ENCODE assay signal across 20 mouse cellular contexts in the genomic region with DNA sequence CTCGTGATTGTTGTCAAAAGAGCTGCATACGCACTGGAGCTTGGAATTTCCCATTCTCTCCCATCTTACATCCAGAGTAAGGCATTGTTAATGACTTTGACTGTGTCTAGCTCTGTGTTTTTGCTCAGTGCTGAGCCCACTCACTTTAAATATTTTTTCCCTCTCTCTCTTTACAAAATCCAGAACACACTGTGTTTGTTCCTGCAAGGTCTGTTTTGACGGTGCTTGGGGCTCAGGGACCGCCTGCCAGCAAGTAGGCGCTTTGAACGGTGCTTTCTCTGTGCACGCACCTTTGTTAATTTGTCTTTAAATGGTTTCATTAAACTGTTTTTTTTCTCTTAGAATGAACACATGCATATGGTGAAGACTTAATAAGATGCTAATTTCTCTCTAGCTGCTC. TPM values are rescaled to one million over a fixed set of nuclear protein-coding genes. Genes with fewer than 3 reads are reported as not detected.
DNase-seq lines count a peak whose midpoint lies in the region; ATAC-seq and TF ChIP-seq lines count a peak whose summit lies in the region.
"Had no signal": no experiment of that assay in that cellular context is flagged by ENCODE, and none has a peak within 500 bp of the region (broad histone marks: within the 10 kb centered on the region; RNA-seq: fewer than 3 reads in every experiment).

No protein-coding gene starts in this region.

- no peak for DNase-seq in hindbrain, embryonic 14.5 days (ENCODE audit: low spot score)
- peak; percentile 19 for DNase-seq in midbrain, embryonic 14.5 days
- DNase-seq in midbrain, postnatal 0 days (ENCODE audit: low spot score) = no peak
- DNase-seq in left cerebral cortex, postnatal 36 days (ENCODE audit: low spot score in 2 of 2) = no peak
- DNase-seq: adrenal gland, postnatal 36 days; B cell, adult 2 months; cerebellum, adult 8-10 months; gastrocnemius, postnatal 25 days; heart, adult 2 months; kidney, postnatal 36 days; thymus, adult 2 months had no signal

- H3K4me2 ChIP-seq in hindbrain, embryonic 12.5 days (replicated peaks) = no peak overlapping the region
- no peak overlapping the region for H3K4me2 ChIP-seq in hindbrain, embryonic 14.5 days (replicated peaks)
- H3K4me2 ChIP-seq in midbrain, embryonic 14.5 days (ENCODE audit: low read length) = no peak overlapping the region
- H3K4me2 ChIP-seq in midbrain, postnatal 0 days (ENCODE audit: low read depth, low read length, poor library complexity, severe bottlenecking) = no peak overlapping the region
- H3K4me2 ChIP-seq in forebrain, embryonic 13.5 days = no peak overlapping the region
- H3K4me2 ChIP-seq in limb, embryonic 12.5 days = no peak overlapping the region
- H3K4me2 ChIP-seq: heart, embryonic 15.5 days; lung, embryonic 15.5 days; stomach, embryonic 15.5 days had no signal

- 0 out of 2 replicates have a peak overlapping the region, but pooled peaks have one; percentile 12 for H3K27ac ChIP-seq in hindbrain, embryonic 12.5 days
- no peak overlapping the region for H3K27ac ChIP-seq in hindbrain, embryonic 14.5 days
- no peak overlapping the region for H3K27ac ChIP-seq in midbrain, embryonic 14.5 days (replicated peaks; ENCODE audit: low read depth, low read length)
- H3K27ac ChIP-seq in midbrain, postnatal 0 days (ENCODE audit: low read depth, low read length) = no peak overlapping the region
- H3K27ac ChIP-seq in forebrain, embryonic 13.5 days = peak overlapping the region; percentile 40
- H3K27ac ChIP-seq in limb, embryonic 12.5 days = peak overlapping the region; percentile 29; the same call in 1 of the 2 replicates
- H3K27ac ChIP-seq: heart, adult 2 months; heart, embryonic 15.5 days; lung, embryonic 15.5 days; macrophage; stomach, embryonic 15.5 days had no signal

- ATAC-seq in hindbrain, embryonic 12.5 days (ENCODE audit: low FRiP score) = no peak
- ATAC-seq in hindbrain, embryonic 14.5 days (ENCODE audit: low FRiP score) = no peak
- ATAC-seq in midbrain, embryonic 14.5 days (ENCODE audit: low FRiP score, low TSS enrichment) = no peak
- no peak for ATAC-seq in midbrain, postnatal 0 days (ENCODE audit: low FRiP score)
- ATAC-seq in forebrain, embryonic 13.5 days = peak; percentile 57
- no peak for ATAC-seq in limb, embryonic 12.5 days (ENCODE audit: insufficient number of reproducible peaks, insufficient read depth, low FRiP score, low TSS enrichment, low read depth)
- ATAC-seq: intestine, embryonic 16.5 days had no signal

- peaks cover 7% of the 10 kb centered on the region for H3K4me1 ChIP-seq in hindbrain, embryonic 12.5 days
- no peaks in the 10 kb centered on the region for H3K4me1 ChIP-seq in hindbrain, embryonic 14.5 days (replicated peaks; ENCODE audit: control insufficient read depth, insufficient read depth, low read length)
- H3K4me1 ChIP-seq in midbrain, embryonic 14.5 days (ENCODE audit: control insufficient read depth, insufficient read depth, low read length) = no peaks in the 10 kb centered on the region
- H3K4me1 ChIP-seq in midbrain, postnatal 0 days (ENCODE audit: insufficient read depth, low read length) = no peaks in the 10 kb centered on the region
- H3K4me1 ChIP-seq in forebrain, embryonic 13.5 days = peaks cover 20% of the 10 kb centered on the region
- peaks cover 11% of the 10 kb centered on the region for H3K4me1 ChIP-seq in limb, embryonic 12.5 days (replicated peaks)
- H3K4me1 ChIP-seq: lung, embryonic 15.5 days had no signal

- intact Hi-C loops in left cerebral cortex, postnatal 36 days (cut with DNase I) = no loop called here

- no peaks in the 10 kb centered on the region for H3K27me3 ChIP-seq in hindbrain, embryonic 12.5 days
- no peaks in the 10 kb centered on the region for H3K27me3 ChIP-seq in hindbrain, embryonic 14.5 days (ENCODE audit: control insufficient read depth, insufficient read depth, low read length)
- H3K27me3 ChIP-seq in midbrain, embryonic 14.5 days (ENCODE audit: control insufficient read depth, insufficient read depth, low read length) = no peaks in the 10 kb centered on the region
- no peaks in the 10 kb centered on the region for H3K27me3 ChIP-seq in midbrain, postnatal 0 days (ENCODE audit: insufficient read depth, low read length)
- H3K27me3 ChIP-seq in forebrain, embryonic 13.5 days = peaks cover 16% of the 10 kb centered on the region
- H3K27me3 ChIP-seq in limb, embryonic 12.5 days = peaks cover 14% of the 10 kb centered on the region; the same call in 1 of the 2 replicates
- H3K27me3 ChIP-seq: heart, embryonic 15.5 days; lung, embryonic 15.5 days; stomach, embryonic 15.5 days had no signal

- H3K9me3 ChIP-seq in hindbrain, embryonic 12.5 days (replicated peaks) = no peaks in the 10 kb centered on the region
- H3K9me3 ChIP-seq in hindbrain, embryonic 14.5 days (ENCODE audit: control insufficient read depth, low read length) = no peaks in the 10 kb centered on the region
- no peaks in the 10 kb centered on the region for H3K9me3 ChIP-seq in midbrain, embryonic 14.5 days (ENCODE audit: control insufficient read depth, low read length)
- H3K9me3 ChIP-seq in midbrain, postnatal 0 days (ENCODE audit: low read length) = no peaks in the 10 kb centered on the region
- H3K9me3 ChIP-seq in forebrain, embryonic 13.5 days (replicated peaks) = no peaks in the 10 kb centered on the region
- no peaks in the 10 kb centered on the region for H3K9me3 ChIP-seq in limb, embryonic 12.5 days
- H3K9me3 ChIP-seq: heart, embryonic 15.5 days; lung, embryonic 15.5 days; midbrain, embryonic 10.5 days; stomach, embryonic 15.5 days had no signal

- H3K9ac ChIP-seq in hindbrain, embryonic 12.5 days = no peak overlapping the region
- H3K9ac ChIP-seq in hindbrain, embryonic 14.5 days = no peak overlapping the region
- no peak overlapping the region for H3K9ac ChIP-seq in midbrain, embryonic 14.5 days (replicated peaks; ENCODE audit: low read length)
- H3K9ac ChIP-seq in midbrain, postnatal 0 days (replicated peaks; ENCODE audit: low read length, poor library complexity, severe bottlenecking) = no peak overlapping the region
- H3K9ac ChIP-seq in forebrain, embryonic 13.5 days = no peak overlapping the region
- no peak overlapping the region for H3K9ac ChIP-seq in limb, embryonic 12.5 days (replicated peaks)
- H3K9ac ChIP-seq: heart, embryonic 15.5 days; lung, embryonic 15.5 days; stomach, embryonic 15.5 days had no signal

- no peak overlapping the region for H3K4me3 ChIP-seq in hindbrain, embryonic 12.5 days
- no peak overlapping the region for H3K4me3 ChIP-seq in hindbrain, embryonic 14.5 days (replicated peaks; ENCODE audit: low read length)
- H3K4me3 ChIP-seq in midbrain, embryonic 14.5 days (replicated peaks; ENCODE audit: low read depth, low read length) = no peak overlapping the region
- H3K4me3 ChIP-seq in midbrain, postnatal 0 days (ENCODE audit: low read depth, low read length) = no peak overlapping the region
- H3K4me3 ChIP-seq in forebrain, embryonic 13.5 days = no peak overlapping the region
- H3K4me3 ChIP-seq in limb, embryonic 12.5 days (replicated peaks) = no peak overlapping the region
- H3K4me3 ChIP-seq: heart, adult 2 months; heart, embryonic 15.5 days; lung, embryonic 15.5 days; midbrain, embryonic 10.5 days; stomach, embryonic 15.5 days had no signal

- 61% methylated on average over 7 of the region's 7 CpGs for WGBS in hindbrain, embryonic 12.5 days
- WGBS in hindbrain, embryonic 14.5 days = 48% methylated on average over 7 of the region's 7 CpGs
- 53% methylated on average over 7 of the region's 7 CpGs for WGBS in midbrain, embryonic 14.5 days
- WGBS in midbrain, postnatal 0 days = 33% methylated on average over 7 of the region's 7 CpGs
- 10% methylated on average over 7 of the region's 7 CpGs for WGBS in forebrain, embryonic 13.5 days
- 48% methylated on average over 7 of the region's 7 CpGs for WGBS in limb, embryonic 12.5 days

- TF ChIP-seq CTCF in midbrain, postnatal 0 days (IDR thresholded peaks at IDR 0.05) = no peak

- no peaks in the 10 kb centered on the region for H3K36me3 ChIP-seq in hindbrain, embryonic 12.5 days
- no peaks in the 10 kb centered on the region for H3K36me3 ChIP-seq in hindbrain, embryonic 14.5 days (replicated peaks; ENCODE audit: control insufficient read depth, insufficient read depth)
- no peaks in the 10 kb centered on the region for H3K36me3 ChIP-seq in midbrain, embryonic 14.5 days (ENCODE audit: control insufficient read depth, insufficient read depth, low read length)
- no peaks in the 10 kb centered on the region for H3K36me3 ChIP-seq in midbrain, postnatal 0 days (ENCODE audit: insufficient read depth, low read length)
- H3K36me3 ChIP-seq in forebrain, embryonic 13.5 days (ENCODE audit: poor library complexity, severe bottlenecking) = no peaks in the 10 kb centered on the region
- no peaks in the 10 kb centered on the region for H3K36me3 ChIP-seq in limb, embryonic 12.5 days
- H3K36me3 ChIP-seq: heart, embryonic 15.5 days; lung, embryonic 15.5 days; midbrain, embryonic 10.5 days; stomach, embryonic 15.5 days had no signal

RNA-seq across cellular contexts. Expression of gene Tspan18, which starts 21.5 kb away (rescaled TPM):
- polyA plus RNA-seq in hindbrain, embryonic 12.5 days (2016; fragmentation: Nextera tagmentation; extraction: Ambion mirVana) = 34.2 and 39.0 TPM in 2 replicates
- 28.6 and 31.3 TPM in 2 replicates for polyA plus RNA-seq in hindbrain, embryonic 14.5 days (2014; fragmentation: Nextera tagmentation; extraction: Ambion mirVana)
- polyA plus RNA-seq in midbrain, embryonic 14.5 days (2014; fragmentation: Nextera tagmentation; extraction: Ambion mirVana) = 21.2 and 27.8 TPM in 2 replicates
- total RNA-seq in midbrain, postnatal 0 days (2014; rRNA removed) = 19.8 and 21.5 TPM in 2 replicates
- polyA plus RNA-seq in midbrain, postnatal 0 days (2015; fragmentation: Nextera tagmentation; extraction: Ambion mirVana) = 13.2 and 16.5 TPM in 2 replicates
- polyA plus RNA-seq in forebrain, embryonic 13.5 days (2015; fragmentation: Nextera tagmentation; extraction: Ambion mirVana) = 22.2 and 26.5 TPM in 2 replicates
- 16.4 and 16.9 TPM in 2 replicates for polyA plus RNA-seq in limb, embryonic 12.5 days (2016; fragmentation: Nextera tagmentation; extraction: Ambion mirVana)
- 1 to 10 TPM; 2.1 TPM for total RNA-seq in left cerebral cortex, postnatal 36 days (2021)

Comparison
In these comparisons a context has a peak if more than half of its experiments do, and no peak if none do; other contexts are left out.
1. H3K27ac ChIP-seq: peak in hindbrain, embryonic 12.5 days (single experiment), forebrain, embryonic 13.5 days (single experiment) and limb, embryonic 12.5 days (single experiment); none in hindbrain, embryonic 14.5 days (single experiment), midbrain, embryonic 14.5 days (single experiment) and midbrain, postnatal 0 days (single experiment).